In genomic region chr6:86402681-86403607, GRCm38 (mm10) we compare ENCODE assay signal across 9 mouse cellular contexts. TPM values are rescaled to one million over a fixed set of nuclear protein-coding genes. Genes with fewer than 3 reads are reported as not detected.
A peak's percentile ranks its signal among the peaks of the same experiment; 100 is the strongest.
DNase-seq lines count a peak whose midpoint lies in the region; ATAC-seq and TF ChIP-seq lines count a peak whose summit lies in the region.
"Had no signal": no experiment of that assay in that cellular context is flagged by ENCODE, and none has a peak within 500 bp of the region (broad histone marks: within the 10 kb centered on the region; RNA-seq: fewer than 3 reads in every experiment).

No protein-coding gene starts in this region.

- peak overlapping the region; percentile 100 for H3K9ac ChIP-seq in forebrain, postnatal 0 days
- peak overlapping the region; percentile 95; the same call in 1 of the 2 replicates for H3K9ac ChIP-seq in liver, embryonic 15.5 days

- H3K4me2 ChIP-seq in forebrain, postnatal 0 days (ENCODE audit: low read depth) = peak overlapping the region; percentile 42
- H3K4me2 ChIP-seq in liver, embryonic 15.5 days = peak overlapping the region; percentile 73

- H3K9me3 ChIP-seq in heart, embryonic 10.5 days = no peaks in the 10 kb centered on the region
- no peaks in the 10 kb centered on the region for H3K9me3 ChIP-seq in E14TG2a.4 (ENCODE audit: low read length)
- no peaks in the 10 kb centered on the region for H3K9me3 ChIP-seq in forebrain, postnatal 0 days (ENCODE audit: low read length)
- no peaks in the 10 kb centered on the region for H3K9me3 ChIP-seq in liver, embryonic 15.5 days (replicated peaks)

- no peak for TF ChIP-seq CTCF in E14TG2a.4 (conservative IDR thresholded peaks at IDR 0.05; ENCODE audit: low read length)
- no peak for TF ChIP-seq CTCF in forebrain, postnatal 0 days (IDR thresholded peaks at IDR 0.05; ENCODE audit: low read depth)

- peaks cover 12% of the 10 kb centered on the region for H3K36me3 ChIP-seq in heart, embryonic 10.5 days
- peaks cover 11% of the 10 kb centered on the region for H3K36me3 ChIP-seq in E14TG2a.4 (ENCODE audit: insufficient read depth, low read length)
- H3K36me3 ChIP-seq in forebrain, postnatal 0 days (ENCODE audit: insufficient read depth) = no peaks in the 10 kb centered on the region
- peaks cover 6% of the 10 kb centered on the region; the same call in 1 of the 2 replicates for H3K36me3 ChIP-seq in liver, embryonic 15.5 days (replicated peaks)

- ATAC-seq in forebrain, postnatal 0 days = no peak
- no peak for ATAC-seq in liver, embryonic 15.5 days (ENCODE audit: insufficient read depth)

- H3K4me1 ChIP-seq in heart, embryonic 10.5 days = peaks cover 7% of the 10 kb centered on the region
- H3K4me1 ChIP-seq in E14TG2a.4 (replicated peaks; ENCODE audit: low read depth, low read length) = peaks cover 39% of the 10 kb centered on the region
- H3K4me1 ChIP-seq in forebrain, postnatal 0 days (ENCODE audit: insufficient read depth) = peaks cover 12% of the 10 kb centered on the region
- H3K4me1 ChIP-seq in liver, embryonic 15.5 days (replicated peaks) = peaks cover 40% of the 10 kb centered on the region

- no peaks in the 10 kb centered on the region for H3K27me3 ChIP-seq in heart, embryonic 10.5 days (ENCODE audit: insufficient read depth, poor library complexity, severe bottlenecking)
- H3K27me3 ChIP-seq in E14TG2a.4 (ENCODE audit: insufficient read depth, low read length) = peaks cover 18% of the 10 kb centered on the region
- H3K27me3 ChIP-seq in forebrain, postnatal 0 days (ENCODE audit: insufficient read depth, low read length) = no peaks in the 10 kb centered on the region
- peaks cover 6% of the 10 kb centered on the region; the same call in 1 of the 2 replicates for H3K27me3 ChIP-seq in liver, embryonic 15.5 days

- H3K27ac ChIP-seq in heart, embryonic 10.5 days = no peak overlapping the region
- H3K27ac ChIP-seq in forebrain, postnatal 0 days (ENCODE audit: low read depth, low read length) = peak overlapping the region; percentile 31; the same call in 1 of the 2 replicates
- H3K27ac ChIP-seq in liver, embryonic 15.5 days (replicated peaks) = no peak overlapping the region

- H3K4me3 ChIP-seq in heart, embryonic 10.5 days = peak overlapping the region; percentile 95
- H3K4me3 ChIP-seq in E14TG2a.4 (replicated peaks; ENCODE audit: low read length) = peak overlapping the region; percentile 90
- H3K4me3 ChIP-seq in forebrain, postnatal 0 days (ENCODE audit: low read depth, low read length) = peak overlapping the region; percentile 96
- peak overlapping the region; percentile 92 for H3K4me3 ChIP-seq in liver, embryonic 15.5 days (replicated peaks)

- intact Hi-C loops in heart, postnatal 25 days (cut with DNase I) = loop anchor here (2.0 to 5.0 kb wide), 3 partner anchors 38 to 276 kb away; partner anchors contain the start of gene Fam136a

- DNase-seq in heart, embryonic 10.5 days (ENCODE audit: low spot score) = peak; percentile 64
- no peak for DNase-seq in heart, postnatal 25 days (ENCODE audit: low spot score)
- DNase-seq in forebrain, postnatal 0 days = no peak
- no peak for DNase-seq in frontal cortex, postnatal 25 days (ENCODE audit: low spot score in 2 of 2)
- no peak for DNase-seq in spleen, postnatal 36 days (ENCODE audit: low spot score in 2 of 2)
- DNase-seq in spleen, postnatal 14 days (ENCODE audit: low spot score in 2 of 2) = no peak

- WGBS in heart, embryonic 10.5 days = 39% methylated on average over 12 of the region's 12 CpGs
- 37% methylated on average over 12 of the region's 12 CpGs for WGBS in forebrain, postnatal 0 days
- 31% methylated on average over 12 of the region's 12 CpGs for WGBS in liver, embryonic 15.5 days (ENCODE audit: insufficient replicate concordance)

RNA-seq across cellular contexts. Expression of gene Tia1, which starts 1.1 kb away (rescaled TPM):
- 144 and 177 TPM in 2 replicates for polyA plus RNA-seq in heart, embryonic 10.5 days (2016; fragmentation: Nextera tagmentation; extraction: Ambion mirVana)
- 10 to 100 TPM; 26.6 to 27.1 TPM for total RNA-seq in heart, postnatal 25 days (2021)
- 201 and 252 TPM in 2 replicates for total RNA-seq in forebrain, postnatal 0 days (2014; rRNA removed)
- polyA plus RNA-seq in forebrain, postnatal 0 days (2015; fragmentation: Nextera tagmentation; extraction: Ambion mirVana) = 150 and 191 TPM in 2 replicates
- 19.1 and 20.8 TPM in 2 replicates for polyA plus RNA-seq in liver, embryonic 15.5 days (2015; fragmentation: Nextera tagmentation; extraction: Ambion mirVana)

RNA-seq across cellular contexts. Expression of gene Pcyox1, which starts 6.0 kb away (rescaled TPM):
- 55.4 and 57.8 TPM in 2 replicates for polyA plus RNA-seq in heart, embryonic 10.5 days (2016; fragmentation: Nextera tagmentation; extraction: Ambion mirVana)
- 10 to 100 TPM; 62.1 to 72.9 TPM for total RNA-seq in heart, postnatal 25 days (2021)
- total RNA-seq in forebrain, postnatal 0 days (2014; rRNA removed) = 105 and 113 TPM in 2 replicates
- 90.1 and 99.2 TPM in 2 replicates for polyA plus RNA-seq in forebrain, postnatal 0 days (2015; fragmentation: Nextera tagmentation; extraction: Ambion mirVana)
- polyA plus RNA-seq in liver, embryonic 15.5 days (2015; fragmentation: Nextera tagmentation; extraction: Ambion mirVana) = 58.6 and 66.3 TPM in 2 replicates

RNA-seq across cellular contexts. Expression of gene Gm44790, which starts 23.5 kb away (rescaled TPM):
- 1.1 TPM in 1 of 2 replicates, not detected in the other for polyA plus RNA-seq in heart, embryonic 10.5 days (2016; fragmentation: Nextera tagmentation; extraction: Ambion mirVana)
- total RNA-seq in heart, postnatal 25 days (2021) = under 1 TPM in 1 of 2 experiments, not detected in 1; 0.36 TPM
- total RNA-seq in forebrain, postnatal 0 days (2014; rRNA removed) = not detected in 2 replicates
- 0.67 and 2.0 TPM in 2 replicates for polyA plus RNA-seq in forebrain, postnatal 0 days (2015; fragmentation: Nextera tagmentation; extraction: Ambion mirVana)
- polyA plus RNA-seq in liver, embryonic 15.5 days (2015; fragmentation: Nextera tagmentation; extraction: Ambion mirVana) = not detected in 2 replicates
- total RNA-seq: neutrophil, adult 5-6 weeks had no signal

RNA-seq across cellular contexts. Expression of gene Snrpg, which starts 31.8 kb away (rescaled TPM):
- 410 and 487 TPM in 2 replicates for polyA plus RNA-seq in heart, embryonic 10.5 days (2016; fragmentation: Nextera tagmentation; extraction: Ambion mirVana)
- 10 to 100 TPM; 45.9 to 49.7 TPM for total RNA-seq in heart, postnatal 25 days (2021)
- 72.0 and 101 TPM in 2 replicates for total RNA-seq in forebrain, postnatal 0 days (2014; rRNA removed)
- polyA plus RNA-seq in forebrain, postnatal 0 days (2015; fragmentation: Nextera tagmentation; extraction: Ambion mirVana) = 308 and 448 TPM in 2 replicates
- 251 and 306 TPM in 2 replicates for polyA plus RNA-seq in liver, embryonic 15.5 days (2015; fragmentation: Nextera tagmentation; extraction: Ambion mirVana)

RNA-seq across cellular contexts. Expression of gene C87436, which starts 35.2 kb away (rescaled TPM):
- 16.6 and 18.0 TPM in 2 replicates for polyA plus RNA-seq in heart, embryonic 10.5 days (2016; fragmentation: Nextera tagmentation; extraction: Ambion mirVana)
- total RNA-seq in heart, postnatal 25 days (2021) = 10 to 100 TPM in 1 of 2 experiments, 1 to 10 TPM in 1; 9.1 to 12.4 TPM
- total RNA-seq in forebrain, postnatal 0 days (2014; rRNA removed) = 20.5 and 24.8 TPM in 2 replicates
- polyA plus RNA-seq in forebrain, postnatal 0 days (2015; fragmentation: Nextera tagmentation; extraction: Ambion mirVana) = 19.6 and 21.9 TPM in 2 replicates
- polyA plus RNA-seq in liver, embryonic 15.5 days (2015; fragmentation: Nextera tagmentation; extraction: Ambion mirVana) = 10.3 and 11.1 TPM in 2 replicates
